Mouse (Mus musculus): ENCODE results near the gene Usp18. TPM values are rescaled to one million over a fixed set of nuclear protein-coding genes. Genes with fewer than 3 reads are reported as not detected.

Usp18 gene
- polyA plus RNA-seq (2014; fragmentation: Illumina TruSeq; extraction: RNeasy Lipid Tissue Mini Kit (QIAGEN cat#74804); ENCODE audit: low read depth, low replicate concordance): 0.76 TPM

GRCm38 (mm10) chr6:121245127-121246036, at the start of gene Usp18:
Gene Usp18, plus strand, starts transcription at chr6:121245906.

GRCm38 (mm10) chr6:121210149-121210925, 35.4 kb upstream of the Usp18 start, which contains the start of gene Tuba8:
Gene Tuba8, plus strand, starts transcription at chr6:121210696.

GRCm38 (mm10) chr6:121299954-121300353, 54.2 kb downstream of the Usp18 start, which contains the start of gene Slc6a13:
Gene Slc6a13, plus strand, starts transcription at chr6:121300227.

Other genes with a start within 250 kb of the Usp18 start
- 66.9 TPM for gene Mical3, start 114.9 kb upstream of the Usp18 start, polyA plus RNA-seq (2014; fragmentation: Illumina TruSeq; extraction: RNeasy Lipid Tissue Mini Kit (QIAGEN cat#74804); ENCODE audit: low read depth, low replicate concordance)
- gene Pex26, start 62.2 kb upstream of the Usp18 start, polyA plus RNA-seq (2014; fragmentation: Illumina TruSeq; extraction: RNeasy Lipid Tissue Mini Kit (QIAGEN cat#74804); ENCODE audit: low read depth, low replicate concordance): 1.6 TPM
- gene Tuba8, start 35.2 kb upstream of the Usp18 start, polyA plus RNA-seq (2014; fragmentation: Illumina TruSeq; extraction: RNeasy Lipid Tissue Mini Kit (QIAGEN cat#74804); ENCODE audit: low read depth, low replicate concordance): 13.2 TPM
- gene Slc6a13, start 54.3 kb downstream of the Usp18 start, polyA plus RNA-seq (2014; fragmentation: Illumina TruSeq; extraction: RNeasy Lipid Tissue Mini Kit (QIAGEN cat#74804); ENCODE audit: low read depth, low replicate concordance): not detected
- gene Slc6a12, start 97.2 kb downstream of the Usp18 start, polyA plus RNA-seq (2014; fragmentation: Illumina TruSeq; extraction: RNeasy Lipid Tissue Mini Kit (QIAGEN cat#74804); ENCODE audit: low read depth, low replicate concordance): 0.34 TPM
- gene Iqsec3, start 227.8 kb downstream of the Usp18 start, polyA plus RNA-seq (2014; fragmentation: Illumina TruSeq; extraction: RNeasy Lipid Tissue Mini Kit (QIAGEN cat#74804); ENCODE audit: low read depth, low replicate concordance): 0.03 TPM